Mouse (Mus musculus): Measurements from ENCODE around the gene Tarbp2.

DNA sequence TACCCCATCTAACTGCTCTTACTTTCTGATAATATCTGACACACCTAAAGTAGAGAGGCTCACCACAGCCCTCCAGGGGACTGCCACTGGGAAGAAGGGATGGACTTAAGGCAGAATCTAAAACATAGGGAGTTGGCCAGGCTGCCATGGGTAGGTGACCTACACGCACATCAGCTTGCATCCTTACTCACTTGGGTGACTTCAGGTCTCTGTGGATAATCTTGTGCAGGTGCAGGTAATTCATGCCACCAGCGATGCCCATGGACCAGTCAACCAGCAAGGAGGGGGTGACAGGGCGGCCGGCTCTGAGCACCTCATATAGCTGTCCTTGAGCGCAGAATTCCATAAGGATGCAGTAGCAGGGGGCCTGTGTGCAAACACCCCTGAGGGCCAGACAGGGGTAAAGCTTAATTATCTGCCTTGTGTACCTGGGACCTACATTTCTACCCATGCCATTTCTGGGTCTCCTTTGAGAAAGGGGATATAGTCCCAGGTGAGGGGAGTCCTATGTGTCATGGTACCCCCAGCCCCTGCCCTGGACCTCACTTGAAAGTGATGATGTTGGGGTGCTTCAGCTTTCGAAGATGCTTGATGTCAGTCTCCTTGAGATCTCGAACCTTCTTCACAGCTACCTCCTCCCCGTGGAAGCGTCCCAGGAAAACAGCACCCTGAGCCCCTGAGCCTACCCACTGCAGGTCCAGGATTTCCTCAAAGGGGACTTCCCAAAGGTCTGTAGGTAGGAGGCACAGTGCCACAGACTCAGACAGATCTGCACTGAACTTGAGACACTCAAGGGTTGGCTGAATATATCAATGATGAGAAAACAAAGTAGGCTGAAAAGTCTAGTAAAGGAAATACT, 13.8 kb upstream of the Tarbp2 start:
- no peak for TF ChIP-seq EP300 (IDR thresholded peaks at IDR 0.05; ENCODE audit: insufficient read depth, low read depth, low read length)
- no peak for TF ChIP-seq CTCF (IDR thresholded peaks at IDR 0.05; ENCODE audit: low read depth, low read length)
